Mouse (Mus musculus): Measurements from ENCODE around the gene Wdr18.

The Wdr18 gene

GRCm38 (mm10) chr10:79927324-79928029 lies 32.5 kb upstream of the Wdr18 start:
- no peak for DNase-seq (ENCODE audit: low read depth, low spot score)

- DNase-seq (ENCODE audit: low read depth, low spot score), result no peak
Observed at GRCm38 (mm10) chr10:79928030-79928694, 31.8 kb upstream of the Wdr18 start.

GRCm38 (mm10) chr10:79928907-79929701 lies 30.8 kb upstream of the Wdr18 start:
- DNase-seq (ENCODE audit: low read depth, low spot score), result no peak

- no peak for DNase-seq (ENCODE audit: low read depth, low spot score)
Observed at GRCm38 (mm10) chr10:79929967-79930825, 29.8 kb upstream of the Wdr18 start.

- DNase-seq (ENCODE audit: low read depth, low spot score), result no peak
Observed at GRCm38 (mm10) chr10:79930826-79931186, 29.1 kb upstream of the Wdr18 start.

- DNase-seq (ENCODE audit: low read depth, low spot score), result no peak
Observed at GRCm38 (mm10) chr10:79931797-79932196, 28.2 kb upstream of the Wdr18 start.

- peak; percentile 79 for DNase-seq (ENCODE audit: low read depth, low spot score)
Observed at GRCm38 (mm10) chr10:79932736-79933135, 27.2 kb upstream of the Wdr18 start.

- no peak for DNase-seq (ENCODE audit: low read depth, low spot score)
Observed at GRCm38 (mm10) chr10:79933145-79933679, 26.7 kb upstream of the Wdr18 start.

- no peak for DNase-seq (ENCODE audit: low read depth, low spot score)
Observed at GRCm38 (mm10) chr10:79933861-79934260, 26.1 kb upstream of the Wdr18 start.

GRCm38 (mm10) chr10:79934272-79934721 lies 25.7 kb upstream of the Wdr18 start:
- peak; percentile 97 for DNase-seq (ENCODE audit: low read depth, low spot score)

GRCm38 (mm10) chr10:79934794-79935569 lies 25.0 kb upstream of the Wdr18 start:
- DNase-seq (ENCODE audit: low read depth, low spot score), result no peak

- no peak for DNase-seq (ENCODE audit: low read depth, low spot score)
Observed at GRCm38 (mm10) chr10:79936284-79936910, 23.6 kb upstream of the Wdr18 start.

GRCm38 (mm10) chr10:79936911-79937441 lies 23.0 kb upstream of the Wdr18 start:
- DNase-seq (ENCODE audit: low read depth, low spot score), result peak; percentile 75

GRCm38 (mm10) chr10:79937775-79938526 lies 22.0 kb upstream of the Wdr18 start:
- no peak for DNase-seq (ENCODE audit: low read depth, low spot score)

GRCm38 (mm10) chr10:79940749-79941148 lies 19.2 kb upstream of the Wdr18 start:
- no peak for DNase-seq (ENCODE audit: low read depth, low spot score)

- no peak for DNase-seq (ENCODE audit: low read depth, low spot score)
Observed at GRCm38 (mm10) chr10:79942988-79943387, 17.0 kb upstream of the Wdr18 start.

GRCm38 (mm10) chr10:79943471-79943901 lies 16.5 kb upstream of the Wdr18 start:
- no peak for DNase-seq (ENCODE audit: low read depth, low spot score)

GRCm38 (mm10) chr10:79945507-79946234 lies 14.3 kb upstream of the Wdr18 start:
- DNase-seq (ENCODE audit: low read depth, low spot score), result no peak
